Comparison of ENCODE assay signal across 11 mouse cellular contexts in genomic region chr19:47346606-47347005, GRCm38 (mm10).
"Had no signal": no experiment of that assay in that cellular context is flagged by ENCODE, and none has a peak within 500 bp of the region (broad histone marks: within the 10 kb centered on the region; RNA-seq: fewer than 3 reads in every experiment).

No protein-coding gene starts in this region.

- H3K9me3 ChIP-seq: limb, embryonic 15.5 days; liver, embryonic 12.5 days; midbrain, embryonic 13.5 days; neural tube, embryonic 12.5 days; stomach, embryonic 15.5 days had no signal

- H3K36me3 ChIP-seq: limb, embryonic 15.5 days; liver, embryonic 12.5 days; midbrain, embryonic 13.5 days; neural tube, embryonic 12.5 days; stomach, embryonic 15.5 days had no signal

- H3K27ac ChIP-seq: limb, embryonic 15.5 days; liver, embryonic 12.5 days; midbrain, embryonic 13.5 days; neural tube, embryonic 12.5 days; stomach, embryonic 15.5 days had no signal

- H3K4me2 ChIP-seq: limb, embryonic 15.5 days; liver, embryonic 12.5 days; lung, embryonic 14.5 days; midbrain, embryonic 13.5 days; neural tube, embryonic 12.5 days; stomach, embryonic 15.5 days had no signal

- H3K4me3 ChIP-seq: limb, embryonic 15.5 days; liver, embryonic 12.5 days; midbrain, embryonic 13.5 days; neural tube, embryonic 12.5 days; stomach, embryonic 15.5 days had no signal

- ATAC-seq: liver, embryonic 12.5 days; midbrain, embryonic 13.5 days had no signal

- DNase-seq: kidney, postnatal 10 days; lung, embryonic 14.5 days; retina, postnatal 1 day; right cerebral cortex, postnatal 4 days; spleen, adult 18-20 months; thymus, postnatal 4 days had no signal

- H3K9ac ChIP-seq: limb, embryonic 15.5 days; liver, embryonic 12.5 days; lung, embryonic 14.5 days; midbrain, embryonic 13.5 days; neural tube, embryonic 12.5 days; stomach, embryonic 15.5 days had no signal
